Mouse (Mus musculus) intestine, embryonic 15.5 days (tissue): ENCODE data around the gene Ddn. TPM values are rescaled to one million over a fixed set of nuclear protein-coding genes. Genes with fewer than 3 reads are reported as not detected.

ENCODE experiments used
- ATAC-seq: fragments of 200-750 bp; cut with Nextera tagmentation; 2 replicates; pipeline ENCODE4 v1.8.0; 2017; ENCODE audit warnings: moderate TSS enrichment, moderate library complexity
- H3K27ac ChIP-seq: fragments of 300-500 bp; sonication (generic); 2 replicates; pipeline ENCODE4 v1.5.1; 2015; ENCODE audit warnings: mild to moderate bottlenecking, inconsistent platforms
- H3K27me3 ChIP-seq: fragments of 300-500 bp; sonication (generic); replicated peaks from 2 replicates; pipeline ENCODE4 v1.6.1; 2015; ENCODE audit warnings: inconsistent platforms
- H3K36me3 ChIP-seq: fragments of 300-500 bp; sonication (generic); 2 replicates; pipeline ENCODE4 v1.6.1; 2015; ENCODE audit warnings: inconsistent platforms
- H3K4me1 ChIP-seq: fragments of 300-500 bp; sonication (generic); replicated peaks from 2 replicates; pipeline ENCODE4 v1.6.1; 2015; ENCODE audit warnings: inconsistent platforms
- H3K4me2 ChIP-seq: fragments of 300-500 bp; sonication (generic); replicated peaks from 2 replicates; pipeline ENCODE4 v1.6.1; 2015; ENCODE audit warnings: mild to moderate bottlenecking, inconsistent platforms
- H3K4me3 ChIP-seq: fragments of 300-500 bp; sonication (generic); replicated peaks from 2 replicates; pipeline ENCODE4 v1.5.1; 2015; ENCODE audit warnings: inconsistent platforms
- H3K9ac ChIP-seq: fragments of 300-500 bp; sonication (generic); 2 replicates; pipeline ENCODE4 v1.6.1; 2015; ENCODE audit warnings: inconsistent platforms
- H3K9me3 ChIP-seq: fragments of 300-500 bp; sonication (generic); 2 replicates; pipeline ENCODE4 v1.6.1; 2016; ENCODE audit warnings: inconsistent platforms
- WGBS: fragments of 180-500 bp; shearing (Covaris S2); methylation state at CpG from one replicate; pipeline ENCODE4 v1.1.7; 2015; 5-methylcytosine and 5-hydroxymethylcytosine counted together
- polyA plus RNA-seq: library from polyadenylated mRNA; unstranded; fragments of >200 nt; fragmentation: Nextera tagmentation; extraction: Ambion mirVana; gene quantifications from 2 replicates; pipeline ENCODE4 v1.2.1, GENCODE M21; 2015

Ddn gene
- polyA plus RNA-seq, result not detected in 2 replicates

GRCm38 (mm10) chr15:98809390-98809789 is at the start of gene Ddn:
Gene Ddn (minus strand): TSS chr15:98809490.
- ATAC-seq, result no peak
- 52% methylated on average over 3 of the region's 3 CpGs for WGBS

DNA sequence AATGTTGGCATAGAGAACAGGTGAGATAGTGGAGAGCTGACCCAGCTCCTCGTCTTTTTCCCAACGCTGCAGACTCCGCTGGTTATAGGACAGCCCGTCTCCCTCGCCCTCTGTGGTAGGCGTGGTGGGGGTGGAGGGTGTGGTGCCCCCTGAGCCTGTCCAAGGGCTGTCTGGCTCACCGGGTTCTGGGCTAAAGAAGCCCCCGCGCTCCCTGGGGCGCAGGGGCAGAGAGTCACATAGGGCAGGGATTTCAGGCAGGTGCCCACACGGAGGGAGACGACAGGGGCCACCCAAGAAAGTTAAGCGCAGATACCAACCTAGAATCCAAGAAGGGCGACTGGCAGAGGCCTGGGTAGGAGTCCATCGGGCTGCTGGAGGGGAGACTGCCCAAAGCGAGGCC is 44.9 kb upstream of the Ddn start:
- H3K4me1 ChIP-seq, result no peaks in the 10 kb centered on the region
- H3K9me3 ChIP-seq, result no peaks in the 10 kb centered on the region
- no peaks in the 10 kb centered on the region for H3K27me3 ChIP-seq
- H3K4me3 ChIP-seq, result no peak overlapping the region
- ATAC-seq, result no peak
- H3K27ac ChIP-seq, result no peak overlapping the region
- H3K36me3 ChIP-seq, result peaks cover 84% of the 10 kb centered on the region
- no peak overlapping the region for H3K9ac ChIP-seq
- WGBS, result 90% methylated on average over 16 of the region's 16 CpGs
- no peak overlapping the region for H3K4me2 ChIP-seq

More at GRCm38 (mm10) chr15:98809390-98809789, at the start of gene Ddn:
- Histone ChIP-seq H3K27me3 (peaks cover 56% of the 10 kb centered on the region), H3K27ac (no peak within 1 kb of the TSS), H3K4me3 (peak within 1 kb of the TSS; percentile 39), H3K36me3 (peaks cover 17% of the 10 kb centered on the region), H3K9me3 (no peaks in the 10 kb centered on the region), H3K4me2 (peak within 1 kb of the TSS; percentile 94), H3K4me1 (peaks cover 34% of the 10 kb centered on the region), H3K9ac (peak within 1 kb of the TSS; percentile 3; the same call in 1 of the 2 replicates)

DNA sequence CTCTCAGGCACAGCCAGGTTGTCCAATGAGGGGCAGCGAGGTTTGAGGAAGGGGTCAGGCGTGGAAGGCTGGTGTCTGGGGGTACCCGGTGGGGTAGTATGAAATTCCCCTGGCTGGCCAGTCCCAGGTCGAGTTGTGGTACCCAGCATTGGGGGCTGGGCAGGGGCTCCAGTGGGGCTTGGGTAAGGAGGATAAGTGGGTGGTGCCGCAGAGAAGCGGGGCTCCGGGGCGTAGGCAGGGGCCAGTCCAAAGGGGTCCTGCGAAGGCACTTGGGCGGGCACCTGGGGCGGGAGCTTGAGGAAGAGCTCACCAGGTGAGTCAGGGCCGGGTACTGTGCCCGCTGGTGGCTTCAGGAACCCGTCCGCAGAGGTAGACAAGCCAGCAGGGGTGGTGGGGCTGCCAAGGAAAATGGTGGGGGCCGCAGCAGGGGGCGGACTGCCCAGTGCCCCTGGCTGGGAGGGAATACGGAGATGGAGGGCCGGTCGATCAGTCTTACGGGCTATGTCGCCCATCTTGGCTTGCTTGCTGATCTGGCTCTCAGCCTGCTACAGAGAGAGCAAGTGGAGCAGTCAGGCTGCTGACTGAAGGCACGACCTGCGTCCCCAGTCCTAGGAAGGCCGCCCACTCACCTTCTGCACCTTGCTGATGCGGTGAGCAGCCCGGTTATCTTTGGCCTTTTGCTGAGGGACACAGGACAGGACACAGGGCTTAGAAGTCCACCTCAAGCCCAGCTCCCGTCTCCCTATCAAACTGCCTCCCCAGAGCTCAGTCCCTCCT is 44.1 kb upstream of the Ddn start:
- Histone ChIP-seq H3K4me1 (no peaks in the 10 kb centered on the region), H3K9ac (no peak overlapping the region), H3K9me3 (no peaks in the 10 kb centered on the region), H3K36me3 (peaks cover 88% of the 10 kb centered on the region), H3K4me2 (no peak overlapping the region), H3K4me3 (no peak overlapping the region), H3K27me3 (no peaks in the 10 kb centered on the region), H3K27ac (no peak overlapping the region)
- ATAC-seq, result no peak
- WGBS, result 92% methylated on average over 26 of the region's 28 CpGs

- no peak overlapping the region for H3K9ac ChIP-seq
- no peak overlapping the region for H3K4me2 ChIP-seq
- peaks cover 85% of the 10 kb centered on the region for H3K36me3 ChIP-seq
- no peak for ATAC-seq
- H3K4me3 ChIP-seq, result no peak overlapping the region
- WGBS, result 84% methylated on average over 9 of the region's 9 CpGs
- no peaks in the 10 kb centered on the region for H3K4me1 ChIP-seq
- no peaks in the 10 kb centered on the region for H3K9me3 ChIP-seq
- no peaks in the 10 kb centered on the region for H3K27me3 ChIP-seq
- no peak overlapping the region for H3K27ac ChIP-seq
These were observed 43.4 kb upstream of the Ddn start for GRCm38 (mm10) chr15:98852733-98853132.

GRCm38 (mm10) chr15:98852071-98852470 is 42.8 kb upstream of the Ddn start:
- H3K4me3 ChIP-seq, result no peak overlapping the region
- ATAC-seq, result no peak
- no peaks in the 10 kb centered on the region for H3K9me3 ChIP-seq
- peaks cover 85% of the 10 kb centered on the region for H3K36me3 ChIP-seq
- no peaks in the 10 kb centered on the region for H3K4me1 ChIP-seq
- no peak overlapping the region for H3K9ac ChIP-seq
- H3K27ac ChIP-seq, result no peak overlapping the region
- 92% methylated on average over 9 of the region's 9 CpGs for WGBS
- H3K4me2 ChIP-seq, result no peak overlapping the region
- H3K27me3 ChIP-seq, result no peaks in the 10 kb centered on the region

DNA sequence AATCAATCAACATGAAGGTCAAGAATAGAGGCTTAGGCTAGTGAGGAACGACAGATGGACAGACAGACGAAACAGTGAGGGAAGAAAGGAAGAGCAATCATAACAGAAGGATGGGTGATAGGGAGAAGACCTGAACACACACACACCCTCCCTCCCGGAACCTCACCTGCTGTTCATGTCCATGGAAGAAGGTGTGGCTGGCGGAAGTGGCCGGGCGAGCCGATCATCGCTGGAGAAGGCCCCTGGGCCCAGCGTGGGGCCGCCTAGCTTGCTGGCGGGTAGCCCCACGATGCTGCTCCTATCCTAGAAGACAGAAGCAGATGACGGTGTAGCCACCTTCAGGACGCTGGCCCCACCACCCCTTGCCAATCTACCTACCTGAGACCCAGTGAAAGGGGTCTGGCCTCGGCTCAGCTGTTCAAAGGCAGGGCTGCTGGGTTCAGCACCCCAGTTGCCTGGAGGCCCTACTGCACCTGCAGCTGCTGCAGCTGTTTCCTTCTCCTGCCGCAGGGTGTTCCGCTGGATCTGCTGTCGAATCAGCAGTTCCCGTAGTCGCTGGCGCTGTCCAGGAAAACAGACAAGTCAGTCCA is 42.0 kb upstream of the Ddn start:
- no peak overlapping the region for H3K27ac ChIP-seq
- peak; percentile 58 for ATAC-seq
- no peaks in the 10 kb centered on the region for H3K4me1 ChIP-seq
- H3K4me2 ChIP-seq, result no peak overlapping the region
- no peak overlapping the region for H3K4me3 ChIP-seq
- WGBS, result 83% methylated on average over 21 of the region's 21 CpGs
- H3K36me3 ChIP-seq, result peaks cover 87% of the 10 kb centered on the region
- no peaks in the 10 kb centered on the region for H3K27me3 ChIP-seq
- no peak overlapping the region for H3K9ac ChIP-seq
- no peaks in the 10 kb centered on the region for H3K9me3 ChIP-seq

- H3K4me3 ChIP-seq, result no peak overlapping the region
- peaks cover 88% of the 10 kb centered on the region for H3K36me3 ChIP-seq
- H3K27ac ChIP-seq, result no peak overlapping the region
- H3K4me1 ChIP-seq, result no peaks in the 10 kb centered on the region
- 87% methylated on average over 14 of the region's 14 CpGs for WGBS
- no peak overlapping the region for H3K4me2 ChIP-seq
- no peak overlapping the region for H3K9ac ChIP-seq
- H3K27me3 ChIP-seq, result no peaks in the 10 kb centered on the region
- ATAC-seq, result peak; percentile 37
- no peaks in the 10 kb centered on the region for H3K9me3 ChIP-seq
These were observed 41.4 kb upstream of the Ddn start for GRCm38 (mm10) chr15:98850668-98851067.

DNA sequence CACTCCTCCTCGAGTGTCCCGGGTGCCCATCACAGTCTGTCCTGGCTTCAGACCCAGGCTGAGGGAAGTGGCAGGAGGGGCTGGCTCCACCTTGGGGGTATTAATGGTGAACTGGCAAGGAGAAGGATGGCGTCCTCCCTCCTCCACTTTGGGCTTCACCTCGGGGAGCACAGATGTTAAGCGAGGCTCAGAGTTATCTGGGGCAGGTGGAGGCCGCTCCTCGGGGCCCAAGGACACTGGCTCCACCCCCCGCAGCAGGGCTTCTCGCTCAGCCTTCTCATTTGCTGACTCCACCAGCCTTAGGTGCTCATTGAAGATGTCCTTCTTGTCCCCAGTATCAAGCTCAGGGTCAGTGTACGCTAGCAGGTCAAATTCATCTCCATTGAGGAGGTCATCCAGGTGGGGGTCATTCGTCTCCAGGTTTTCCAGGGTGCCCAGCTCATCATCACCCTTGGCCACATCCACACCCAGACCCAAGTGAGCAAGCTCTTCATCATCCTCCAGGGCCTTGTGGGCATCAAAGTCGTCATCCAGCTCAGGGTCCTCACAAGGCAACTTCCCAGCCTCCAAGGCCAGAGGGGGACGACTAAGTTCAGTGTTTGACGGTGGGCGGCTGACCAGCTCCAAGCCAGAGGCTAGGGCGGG is 40.8 kb upstream of the Ddn start:
- H3K36me3 ChIP-seq, result peaks cover 88% of the 10 kb centered on the region
- no peak overlapping the region for H3K9ac ChIP-seq
- H3K9me3 ChIP-seq, result no peaks in the 10 kb centered on the region
- ATAC-seq, result no peak
- 85% methylated on average over 16 of the region's 16 CpGs for WGBS
- H3K4me1 ChIP-seq, result no peaks in the 10 kb centered on the region
- H3K27ac ChIP-seq, result no peak overlapping the region
- no peak overlapping the region for H3K4me3 ChIP-seq
- no peak overlapping the region for H3K4me2 ChIP-seq
- H3K27me3 ChIP-seq, result no peaks in the 10 kb centered on the region

DNA sequence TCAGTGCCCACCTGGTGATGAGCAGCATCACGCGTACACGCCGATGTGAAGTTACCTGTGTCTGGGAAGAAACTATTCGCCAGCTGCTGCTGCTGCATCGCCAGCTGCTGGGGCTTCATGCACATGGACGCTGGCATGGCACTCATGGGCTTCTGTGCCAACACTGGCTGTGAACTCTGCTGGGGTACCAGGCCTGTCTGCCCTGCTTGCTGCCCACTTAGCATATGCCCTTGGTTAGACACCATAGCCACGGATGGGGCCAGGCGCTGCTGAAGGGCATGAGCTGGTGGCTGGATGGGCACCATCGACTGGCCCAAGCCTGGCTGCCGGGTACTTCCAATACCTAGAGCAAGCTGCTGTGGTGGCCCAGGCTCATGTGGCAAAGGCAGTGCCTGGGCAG is 39.9 kb upstream of the Ddn start:
- ATAC-seq, result no peak
- no peaks in the 10 kb centered on the region for H3K4me1 ChIP-seq
- H3K27me3 ChIP-seq, result no peaks in the 10 kb centered on the region
- no peak overlapping the region for H3K4me2 ChIP-seq
- H3K36me3 ChIP-seq, result peaks cover 88% of the 10 kb centered on the region
- H3K4me3 ChIP-seq, result no peak overlapping the region
- 96% methylated on average over 11 of the region's 11 CpGs for WGBS
- H3K9me3 ChIP-seq, result no peaks in the 10 kb centered on the region
- no peak overlapping the region for H3K27ac ChIP-seq
- H3K9ac ChIP-seq, result no peak overlapping the region

DNA sequence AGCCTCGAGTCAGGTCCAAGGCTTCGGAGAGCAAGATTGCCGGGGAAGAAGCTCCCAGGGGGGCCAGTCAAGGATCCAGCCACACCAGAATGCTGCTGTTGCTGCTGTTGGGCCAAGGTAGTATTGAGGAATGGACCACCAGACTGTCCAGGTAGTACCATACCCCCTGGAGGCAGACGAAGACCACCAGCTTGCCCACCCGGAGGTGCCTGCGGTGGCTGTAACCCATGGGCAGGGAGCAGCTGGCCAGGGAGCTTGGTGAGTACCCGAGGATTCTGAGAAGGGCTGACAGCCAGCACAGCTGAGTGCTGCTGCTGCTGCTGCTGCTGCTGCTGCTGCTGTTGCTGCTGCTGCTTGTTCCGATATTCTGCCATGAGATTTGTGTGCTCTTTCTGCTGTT is 36.9 kb upstream of the Ddn start:
- Histone ChIP-seq H3K4me1 (no peaks in the 10 kb centered on the region), H3K9me3 (no peaks in the 10 kb centered on the region), H3K4me3 (no peak overlapping the region), H3K27ac (no peak overlapping the region), H3K27me3 (no peaks in the 10 kb centered on the region), H3K36me3 (peaks cover 88% of the 10 kb centered on the region), H3K4me2 (no peak overlapping the region), H3K9ac (no peak overlapping the region)
- no peak for ATAC-seq
- WGBS, result 87% methylated on average over 8 of the region's 8 CpGs

DNA sequence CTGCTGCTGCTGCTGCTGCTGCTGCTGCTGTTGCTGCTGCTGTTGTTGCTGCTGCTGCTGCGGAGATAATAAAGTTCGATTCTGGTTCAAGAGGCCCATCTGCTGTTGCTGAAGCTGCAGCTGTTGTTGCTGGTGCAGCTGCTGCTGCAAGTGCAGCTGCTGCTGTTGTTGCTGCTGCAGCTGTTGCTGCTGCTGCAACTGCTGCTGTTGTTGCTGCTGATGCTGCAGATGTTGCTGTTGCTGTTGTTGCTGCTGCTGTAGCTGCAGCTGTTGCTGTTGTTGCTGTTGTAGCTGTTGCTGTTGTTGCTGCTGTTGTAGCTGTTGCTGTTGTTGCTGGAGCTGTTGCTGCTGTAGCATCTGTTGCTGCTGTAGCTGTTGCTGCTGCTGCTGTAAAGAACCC is 35.9 kb upstream of the Ddn start:
- no peak for ATAC-seq
- Histone ChIP-seq H3K27me3 (no peaks in the 10 kb centered on the region), H3K27ac (no peak overlapping the region), H3K4me1 (no peaks in the 10 kb centered on the region), H3K36me3 (peaks cover 93% of the 10 kb centered on the region), H3K9ac (no peak overlapping the region), H3K4me3 (no peak overlapping the region), H3K4me2 (no peak overlapping the region), H3K9me3 (no peaks in the 10 kb centered on the region)
- 96% methylated on average over 2 of the region's 2 CpGs for WGBS

- no peak for ATAC-seq
- Histone ChIP-seq H3K36me3 (peaks cover 92% of the 10 kb centered on the region), H3K9me3 (no peaks in the 10 kb centered on the region), H3K27ac (no peak overlapping the region), H3K4me1 (no peaks in the 10 kb centered on the region), H3K4me2 (no peak overlapping the region), H3K27me3 (no peaks in the 10 kb centered on the region), H3K9ac (no peak overlapping the region), H3K4me3 (no peak overlapping the region)
- 85% methylated on average over 11 of the region's 11 CpGs for WGBS
These were observed 34.4 kb upstream of the Ddn start for GRCm38 (mm10) chr15:98843595-98844223.
